Mouse (Mus musculus) kidney, postnatal 14 days (tissue): ENCODE measurements at regions not wholly inside any gene's neighbourhood (a gene's known extent, or its start where the extent isn't known, plus 50 kb on each side); places are given as distances from the start of the nearest gene placed in this dataset.

ENCODE experiments used
- DNase-seq: peaks from one replicate; pipeline ENCODE4 v3.0.0; 2022; ENCODE audit warnings: mixed read lengths

DNA sequence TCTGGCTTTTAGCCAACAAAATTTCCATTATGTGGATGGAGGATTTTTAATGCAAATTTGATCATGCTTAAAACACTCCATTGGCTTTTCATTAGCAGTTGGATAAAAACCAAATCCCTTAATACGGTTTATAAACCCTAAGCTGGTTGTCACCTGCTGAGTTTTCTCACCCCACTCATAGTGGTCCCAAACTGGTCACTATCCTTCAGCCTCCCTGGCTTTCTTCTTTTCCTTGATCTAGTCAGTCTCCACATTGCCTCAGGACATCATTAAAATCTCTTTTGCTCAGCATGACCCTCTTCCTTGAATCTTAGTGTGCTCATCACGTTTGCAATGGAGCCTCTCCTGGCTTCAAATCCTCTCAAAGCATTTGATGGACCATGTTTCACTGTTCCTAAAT is 340.9 kb upstream of the Cntn3 start:
- DNase-seq: peak; percentile 4

DNA sequence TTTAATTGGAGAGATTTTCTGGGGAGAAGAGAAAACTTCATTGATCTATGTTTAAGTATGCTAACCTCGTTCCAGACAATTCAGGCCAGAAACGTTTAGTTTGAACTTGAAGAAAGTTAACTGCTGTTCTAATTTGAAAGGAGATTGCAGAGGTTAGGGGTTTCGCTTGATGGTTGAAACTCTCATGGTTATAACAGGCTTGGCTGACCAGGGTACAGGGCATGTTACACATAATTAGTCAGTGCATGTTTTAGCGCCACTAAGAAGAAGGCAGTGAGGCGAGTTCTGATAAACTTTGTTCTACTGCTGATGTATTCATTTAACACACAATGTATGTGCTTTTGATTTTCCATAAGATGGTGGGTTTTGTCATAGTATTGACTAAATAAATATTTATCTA is 331.1 kb upstream of the Cntn3 start:
- no peak for DNase-seq

DNA sequence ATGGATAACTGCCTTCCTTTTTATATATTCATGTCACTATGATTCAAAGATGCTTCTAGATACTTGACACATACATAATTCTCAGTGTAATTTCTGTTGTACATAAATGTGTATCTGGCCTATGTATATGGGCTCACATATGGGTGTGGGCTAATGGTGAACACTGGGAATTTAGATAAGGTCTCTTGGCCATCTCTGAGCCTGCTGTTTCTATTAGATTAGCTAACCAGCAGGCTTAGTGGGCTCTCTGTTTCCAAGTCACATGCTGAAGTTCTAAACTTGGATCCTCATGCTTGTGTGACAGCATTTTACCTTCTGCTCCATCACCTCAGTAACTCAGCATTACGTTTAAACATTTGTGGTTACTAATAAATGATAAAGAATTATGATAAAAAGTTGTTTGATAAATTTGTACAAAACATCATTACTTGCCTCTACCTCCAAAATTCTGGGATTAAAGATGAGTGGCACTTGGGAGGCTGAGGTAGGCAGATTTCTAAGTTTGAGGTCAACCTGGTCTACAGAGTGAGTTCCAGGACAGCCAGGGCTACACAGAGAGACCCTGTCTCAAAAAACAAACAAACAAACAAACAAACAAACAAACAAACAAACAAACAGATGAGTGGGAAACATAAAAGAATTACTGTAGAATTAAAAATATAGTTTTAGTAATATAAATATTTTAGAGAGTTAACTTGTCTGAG is 327.7 kb upstream of the Cntn3 start:
- no peak for DNase-seq

DNA sequence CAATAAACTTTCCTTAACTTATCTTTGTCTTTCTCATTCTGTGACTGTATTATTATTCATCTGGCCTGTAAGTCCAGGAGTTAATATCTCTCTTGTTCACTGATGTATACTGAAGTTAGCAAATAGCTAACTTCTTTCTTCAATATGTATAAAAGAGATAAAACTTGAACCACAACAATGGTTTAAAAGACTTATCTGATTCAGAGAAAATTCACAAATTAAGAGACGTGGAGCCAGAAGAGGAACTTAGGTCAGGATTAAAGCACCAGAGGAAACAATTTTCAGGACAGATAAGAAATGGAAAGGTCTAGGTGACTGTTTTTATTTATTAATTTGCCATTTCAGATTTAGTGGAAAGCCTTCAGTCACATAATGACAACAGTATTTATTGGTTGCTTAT is 295.5 kb upstream of the Cntn3 start:
- DNase-seq: no peak

DNA sequence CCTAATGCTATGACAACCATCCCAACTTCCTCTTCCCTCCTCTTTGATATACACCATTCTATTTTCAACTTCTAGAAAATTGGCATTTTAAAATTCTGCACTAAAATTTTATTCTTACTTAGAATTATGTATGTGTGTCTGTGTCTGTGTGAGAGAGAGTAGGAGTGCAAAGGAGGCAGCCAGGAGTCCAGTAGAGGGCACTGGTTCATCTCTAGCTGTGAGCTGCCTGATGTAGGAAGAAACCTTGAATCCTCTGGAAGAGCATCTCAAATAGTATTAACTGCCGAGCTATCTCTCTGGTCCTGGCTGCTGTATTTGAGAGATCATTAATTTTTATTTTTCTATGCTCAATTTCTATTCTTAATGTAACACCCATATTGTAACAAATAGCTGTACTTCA is 271.6 kb upstream of the Cntn3 start:
- peak; percentile 4 for DNase-seq

DNA sequence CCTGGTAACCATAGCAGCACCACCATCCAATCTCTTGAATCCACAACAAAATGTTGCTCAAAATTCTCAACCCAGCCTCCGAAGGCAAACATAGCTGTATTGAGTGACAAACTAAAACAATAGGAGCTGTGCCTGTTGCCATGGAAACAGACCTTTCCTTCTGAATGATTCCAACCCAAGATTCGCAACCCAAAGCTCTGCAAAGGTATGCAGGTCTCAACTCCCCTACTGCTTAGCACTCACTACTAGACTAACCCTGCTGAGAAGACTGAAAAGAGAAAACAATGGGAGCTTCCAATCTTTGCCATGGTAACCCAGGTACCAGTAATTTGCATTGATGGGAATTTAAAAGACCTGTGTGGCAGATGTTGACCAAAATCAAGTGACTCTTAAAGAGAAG is 260.2 kb upstream of the Cntn3 start:
- no peak for DNase-seq
